In the genomic region with DNA sequence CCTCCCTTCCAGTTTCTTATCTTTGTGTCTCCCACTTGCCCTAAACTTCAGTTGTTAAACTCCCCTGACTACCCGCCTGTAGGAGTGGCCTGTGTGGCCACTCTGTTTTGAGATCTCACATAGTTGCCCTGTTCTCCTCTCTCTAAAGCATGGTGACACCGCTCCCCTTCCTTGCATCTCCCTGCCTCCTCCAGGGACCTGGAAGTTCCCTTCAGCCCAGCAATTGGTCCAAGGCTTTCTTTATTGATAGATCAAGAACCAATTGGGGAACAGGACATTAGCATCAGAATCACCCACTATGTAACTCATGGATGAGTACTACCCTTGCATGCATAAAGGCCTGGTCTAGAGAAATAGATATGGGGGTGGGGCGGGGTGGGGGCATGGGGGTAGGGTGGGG, we compare ENCODE assay signal across 26 mouse cellular contexts.
"Had no signal": no experiment of that assay in that cellular context is flagged by ENCODE, and none has a peak within 500 bp of the region (broad histone marks: within the 10 kb centered on the region; RNA-seq: fewer than 3 reads in every experiment).

No protein-coding gene starts in this region.

- H3K4me2 ChIP-seq: heart, embryonic 12.5 days; hindbrain, embryonic 12.5 days; hindbrain, embryonic 14.5 days; kidney, embryonic 15.5 days; limb, embryonic 13.5 days; limb, embryonic 15.5 days; liver, embryonic 12.5 days had no signal

- DNase-seq: gastrocnemius, adult 2 months; gastrocnemius, postnatal 10 days; gastrocnemius, postnatal 25 days; heart, adult 18-20 months; heart, postnatal 14 days; heart, postnatal 36 days; kidney, adult 11 months; kidney, adult 2 months; kidney, adult 9 months; kidney, postnatal 14 days; kidney, postnatal 36 days; layer of hippocampus, adult 9-11 months; layer of hippocampus, postnatal 36 days; left cerebral cortex, postnatal 4 days had no signal

- H3K27me3 ChIP-seq: heart, embryonic 12.5 days; hindbrain, embryonic 12.5 days; kidney, embryonic 15.5 days; limb, embryonic 13.5 days; limb, embryonic 15.5 days had no signal

- H3K9me3 ChIP-seq: heart, embryonic 10.5 days; heart, embryonic 12.5 days; hindbrain, embryonic 12.5 days; kidney, embryonic 15.5 days; limb, embryonic 13.5 days; limb, embryonic 15.5 days; liver, embryonic 12.5 days had no signal

- H3K36me3 ChIP-seq: heart, embryonic 10.5 days; heart, embryonic 12.5 days; hindbrain, embryonic 12.5 days; kidney, embryonic 15.5 days; limb, embryonic 13.5 days; limb, embryonic 15.5 days; liver, embryonic 12.5 days had no signal

- H3K4me3 ChIP-seq: gastrocnemius, adult 2 months; heart, embryonic 10.5 days; heart, embryonic 12.5 days; hindbrain, embryonic 12.5 days; kidney, embryonic 15.5 days; limb, embryonic 13.5 days; limb, embryonic 15.5 days; liver, embryonic 12.5 days had no signal

- ATAC-seq: hindbrain, postnatal 0 days; intestine, embryonic 16.5 days; liver, embryonic 12.5 days had no signal

- H3K9ac ChIP-seq: heart, embryonic 12.5 days; hindbrain, embryonic 12.5 days; hindbrain, embryonic 14.5 days; kidney, embryonic 15.5 days; limb, embryonic 13.5 days; limb, embryonic 15.5 days; liver, embryonic 12.5 days; liver, embryonic 14.5 days had no signal

- H3K4me1 ChIP-seq: kidney, embryonic 15.5 days; liver, embryonic 12.5 days had no signal

- H3K27ac ChIP-seq: gastrocnemius, adult 2 months; heart, embryonic 10.5 days; hindbrain, embryonic 12.5 days; hindbrain, embryonic 14.5 days; hindbrain, postnatal 0 days; kidney, embryonic 15.5 days; kidney, postnatal 0 days; limb, embryonic 13.5 days; limb, embryonic 15.5 days; liver, embryonic 12.5 days; liver, embryonic 14.5 days had no signal
